Mouse (Mus musculus) gastrocnemius, postnatal 10 days (tissue): ENCODE results near the gene Trim12c. TPM values are rescaled to one million over a fixed set of nuclear protein-coding genes. Genes with fewer than 3 reads are reported as not detected.

Experiments
- total RNA-seq, 2 experiments: library from RNA; stranded (reverse); gene quantifications; 2 replicates each; pipeline ENCODE4 v1.2.3; 2021

The Trim12c gene
- total RNA-seq, 2 experiments from 2014 or later, result 2.1 to 2.6 TPM

Other genes starting within 250 kb of the Trim12c start
- gene Olfr646, start 248.5 kb downstream of the Trim12c start, total RNA-seq, result not detected
- not detected for gene Ubqln5, start 223.5 kb downstream of the Trim12c start, total RNA-seq
- not detected for gene Olfr643, start 216.0 kb downstream of the Trim12c start, total RNA-seq
- gene Ubqln3, start 210.1 kb downstream of the Trim12c start, total RNA-seq, result not detected
- not detected for gene Ubqlnl, start 202.8 kb downstream of the Trim12c start, total RNA-seq
- gene Olfm5, start 188.5 kb downstream of the Trim12c start, total RNA-seq, result not detected
- gene Olfr648, start 170.0 kb downstream of the Trim12c start, total RNA-seq, result not detected
- gene Olfr649, start 157.4 kb downstream of the Trim12c start, total RNA-seq, result not detected
- under 1 TPM; 0.32 to 0.61 TPM for gene Trim6, start 134.6 kb downstream of the Trim12c start, total RNA-seq
- 1 to 10 TPM; 1.6 to 1.9 TPM for gene Trim34a, start 108.9 kb downstream of the Trim12c start, total RNA-seq
- 1 to 10 TPM in 1 of 2 experiments, under 1 TPM in 1; 0.92 to 1.1 TPM for gene Trim5, start 65.3 kb downstream of the Trim12c start, total RNA-seq
- 1 to 10 TPM; 3.9 to 4.8 TPM for gene Trim12a, start 37.9 kb downstream of the Trim12c start, total RNA-seq
- under 1 TPM in 1 of 2 experiments, not detected in 1; 0.23 TPM for gene Trim34b, start 23.9 kb downstream of the Trim12c start, total RNA-seq
- not detected for gene Trim30b, start 16.5 kb upstream of the Trim12c start, total RNA-seq
- gene Trim30c, start 47.5 kb upstream of the Trim12c start, total RNA-seq, result not detected
- gene Trim30a, start 111.8 kb upstream of the Trim12c start, total RNA-seq, result 1 to 10 TPM in 1 of 2 experiments, under 1 TPM in 1; 0.82 to 1.3 TPM
- gene Trim30d, start 154.5 kb upstream of the Trim12c start, total RNA-seq, result under 1 TPM; 0.38 to 0.90 TPM
- gene Olfr651, start 196.8 kb upstream of the Trim12c start, total RNA-seq, result not detected
- not detected for gene Olfr652, start 207.5 kb upstream of the Trim12c start, total RNA-seq
- gene Olfr653, start 224.0 kb upstream of the Trim12c start, total RNA-seq, result not detected
- not detected for gene Olfr654, start 233.7 kb upstream of the Trim12c start, total RNA-seq
- not detected for gene Olfr655, start 248.4 kb upstream of the Trim12c start, total RNA-seq